Mouse (Mus musculus): ENCODE measurements around the gene 4930469K13Rik. TPM values are rescaled to one million over a fixed set of nuclear protein-coding genes. Genes with fewer than 3 reads are reported as not detected.

4930469K13Rik gene
- polyA plus RNA-seq, 1 experiment from 2014 or later: 4.3 TPM

GRCm38 (mm10) chr11:34040061-34040460 lies 58.3 kb downstream of the 4930469K13Rik start:
- no peaks in the 10 kb centered on the region for H3K9me3 ChIP-seq (ENCODE audit: control insufficient read depth, low read length)
- no peak overlapping the region for H3K9ac ChIP-seq (ENCODE audit: low read depth, low read length)
- H3K4me1 ChIP-seq (replicated peaks; ENCODE audit: control insufficient read depth, insufficient read depth, low read length): no peaks in the 10 kb centered on the region
- H3K36me3 ChIP-seq (ENCODE audit: control insufficient read depth, insufficient read depth, low read length): no peaks in the 10 kb centered on the region
- no peak overlapping the region for H3K27ac ChIP-seq (ENCODE audit: low read depth, low read length)
- H3K27me3 ChIP-seq (ENCODE audit: control insufficient read depth, insufficient read depth, low read length): no peaks in the 10 kb centered on the region
- no peak for ATAC-seq (ENCODE audit: low FRiP score)
- no peak overlapping the region for H3K4me2 ChIP-seq (replicated peaks; ENCODE audit: low read depth, low read length)
- no peak overlapping the region for H3K4me3 ChIP-seq (ENCODE audit: low read depth, low read length)
- WGBS: 87% methylated on average over 5 of the region's 5 CpGs
- no peak for DNase-seq (ENCODE audit: low spot score)

- no peak for DNase-seq (ENCODE audit: low spot score)
- no peaks in the 10 kb centered on the region for H3K27me3 ChIP-seq (ENCODE audit: control insufficient read depth, insufficient read depth, low read length)
- no peak overlapping the region for H3K9ac ChIP-seq (ENCODE audit: low read depth, low read length)
- no peaks in the 10 kb centered on the region for H3K9me3 ChIP-seq (ENCODE audit: control insufficient read depth, low read length)
- no peak for ATAC-seq (ENCODE audit: low FRiP score)
- H3K4me2 ChIP-seq (replicated peaks; ENCODE audit: low read depth, low read length): no peak overlapping the region
- H3K4me3 ChIP-seq (ENCODE audit: low read depth, low read length): no peak overlapping the region
- no peaks in the 10 kb centered on the region for H3K4me1 ChIP-seq (replicated peaks; ENCODE audit: control insufficient read depth, insufficient read depth, low read length)
- H3K36me3 ChIP-seq (ENCODE audit: control insufficient read depth, insufficient read depth, low read length): no peaks in the 10 kb centered on the region
- no peak overlapping the region for H3K27ac ChIP-seq (ENCODE audit: low read depth, low read length)
- WGBS: 80% methylated on average over 5 of the region's 5 CpGs
Observed at GRCm38 (mm10) chr11:34035909-34036658, 62.3 kb downstream of the 4930469K13Rik start.

GRCm38 (mm10) chr11:34034794-34035193 lies 63.6 kb downstream of the 4930469K13Rik start:
- ATAC-seq (ENCODE audit: low FRiP score): no peak
- 83% methylated on average over 2 of the region's 2 CpGs for WGBS
- Histone ChIP-seq H3K4me1 (replicated peaks; ENCODE audit: control insufficient read depth, insufficient read depth, low read length) (no peaks in the 10 kb centered on the region), H3K27ac (ENCODE audit: low read depth, low read length) (no peak overlapping the region), H3K36me3 (ENCODE audit: control insufficient read depth, insufficient read depth, low read length) (no peaks in the 10 kb centered on the region), H3K4me3 (ENCODE audit: low read depth, low read length) (no peak overlapping the region), H3K27me3 (ENCODE audit: control insufficient read depth, insufficient read depth, low read length) (no peaks in the 10 kb centered on the region), H3K4me2 (replicated peaks; ENCODE audit: low read depth, low read length) (no peak overlapping the region), H3K9me3 (ENCODE audit: control insufficient read depth, low read length) (no peaks in the 10 kb centered on the region), H3K9ac (ENCODE audit: low read depth, low read length) (no peak overlapping the region)
- no peak for DNase-seq (ENCODE audit: low spot score)

GRCm38 (mm10) chr11:34034008-34034505 lies 64.3 kb downstream of the 4930469K13Rik start:
- Histone ChIP-seq H3K4me2 (replicated peaks; ENCODE audit: low read depth, low read length) (no peak overlapping the region), H3K27me3 (ENCODE audit: control insufficient read depth, insufficient read depth, low read length) (no peaks in the 10 kb centered on the region), H3K9me3 (ENCODE audit: control insufficient read depth, low read length) (no peaks in the 10 kb centered on the region), H3K4me3 (ENCODE audit: low read depth, low read length) (no peak overlapping the region), H3K36me3 (ENCODE audit: control insufficient read depth, insufficient read depth, low read length) (no peaks in the 10 kb centered on the region), H3K27ac (ENCODE audit: low read depth, low read length) (no peak overlapping the region), H3K9ac (ENCODE audit: low read depth, low read length) (no peak overlapping the region), H3K4me1 (replicated peaks; ENCODE audit: control insufficient read depth, insufficient read depth, low read length) (no peaks in the 10 kb centered on the region)
- 91% methylated on average over 5 of the region's 5 CpGs for WGBS
- DNase-seq (ENCODE audit: low spot score) (no peak), ATAC-seq (ENCODE audit: low FRiP score) (no peak)

- no peak overlapping the region for H3K27ac ChIP-seq (ENCODE audit: low read depth, low read length)
- no peaks in the 10 kb centered on the region for H3K9me3 ChIP-seq (ENCODE audit: control insufficient read depth, low read length)
- WGBS: 67% methylated on average over 8 of the region's 8 CpGs
- H3K4me1 ChIP-seq (replicated peaks; ENCODE audit: control insufficient read depth, insufficient read depth, low read length): no peaks in the 10 kb centered on the region
- no peaks in the 10 kb centered on the region for H3K36me3 ChIP-seq (ENCODE audit: control insufficient read depth, insufficient read depth, low read length)
- no peak for ATAC-seq (ENCODE audit: low FRiP score)
- no peak overlapping the region for H3K4me2 ChIP-seq (replicated peaks; ENCODE audit: low read depth, low read length)
- no peaks in the 10 kb centered on the region for H3K27me3 ChIP-seq (ENCODE audit: control insufficient read depth, insufficient read depth, low read length)
- no peak for DNase-seq (ENCODE audit: low spot score)
- no peak overlapping the region for H3K9ac ChIP-seq (ENCODE audit: low read depth, low read length)
- no peak overlapping the region for H3K4me3 ChIP-seq (ENCODE audit: low read depth, low read length)
Observed at GRCm38 (mm10) chr11:34031015-34031805, 67.1 kb downstream of the 4930469K13Rik start.

- no peak overlapping the region for H3K4me3 ChIP-seq (ENCODE audit: low read depth, low read length)
- H3K4me2 ChIP-seq (replicated peaks; ENCODE audit: low read depth, low read length): no peak overlapping the region
- no peaks in the 10 kb centered on the region for H3K4me1 ChIP-seq (replicated peaks; ENCODE audit: control insufficient read depth, insufficient read depth, low read length)
- H3K9me3 ChIP-seq (ENCODE audit: control insufficient read depth, low read length): no peaks in the 10 kb centered on the region
- no peaks in the 10 kb centered on the region for H3K36me3 ChIP-seq (ENCODE audit: control insufficient read depth, insufficient read depth, low read length)
- no peak for ATAC-seq (ENCODE audit: low FRiP score)
- no peak overlapping the region for H3K9ac ChIP-seq (ENCODE audit: low read depth, low read length)
- DNase-seq (ENCODE audit: low spot score): no peak
- WGBS: 78% methylated on average over 5 of the region's 5 CpGs
- H3K27me3 ChIP-seq (ENCODE audit: control insufficient read depth, insufficient read depth, low read length): no peaks in the 10 kb centered on the region
- no peak overlapping the region for H3K27ac ChIP-seq (ENCODE audit: low read depth, low read length)
Observed at GRCm38 (mm10) chr11:34029658-34030057, 68.7 kb downstream of the 4930469K13Rik start.

- no peak for DNase-seq (ENCODE audit: low spot score)
- Histone ChIP-seq H3K36me3 (ENCODE audit: control insufficient read depth, insufficient read depth, low read length) (no peaks in the 10 kb centered on the region), H3K9me3 (ENCODE audit: control insufficient read depth, low read length) (no peaks in the 10 kb centered on the region), H3K9ac (ENCODE audit: low read depth, low read length) (no peak overlapping the region), H3K27ac (ENCODE audit: low read depth, low read length) (no peak overlapping the region), H3K4me3 (ENCODE audit: low read depth, low read length) (no peak overlapping the region), H3K4me1 (replicated peaks; ENCODE audit: control insufficient read depth, insufficient read depth, low read length) (no peaks in the 10 kb centered on the region), H3K4me2 (replicated peaks; ENCODE audit: low read depth, low read length) (no peak overlapping the region), H3K27me3 (ENCODE audit: control insufficient read depth, insufficient read depth, low read length) (no peaks in the 10 kb centered on the region)
- no peak for ATAC-seq (ENCODE audit: low FRiP score)
- 96% methylated on average over 1 of the region's 1 CpGs for WGBS
Observed at GRCm38 (mm10) chr11:34025091-34025490, 73.3 kb downstream of the 4930469K13Rik start.

GRCm38 (mm10) chr11:34012007-34012652 lies 86.2 kb downstream of the 4930469K13Rik start:
- Histone ChIP-seq H3K27ac (ENCODE audit: low read depth, low read length) (no peak overlapping the region), H3K27me3 (ENCODE audit: control insufficient read depth, insufficient read depth, low read length) (no peaks in the 10 kb centered on the region), H3K9me3 (ENCODE audit: control insufficient read depth, low read length) (no peaks in the 10 kb centered on the region), H3K4me2 (replicated peaks; ENCODE audit: low read depth, low read length) (no peak overlapping the region), H3K4me1 (replicated peaks; ENCODE audit: control insufficient read depth, insufficient read depth, low read length) (no peaks in the 10 kb centered on the region), H3K4me3 (ENCODE audit: low read depth, low read length) (no peak overlapping the region), H3K36me3 (ENCODE audit: control insufficient read depth, insufficient read depth, low read length) (no peaks in the 10 kb centered on the region), H3K9ac (ENCODE audit: low read depth, low read length) (no peak overlapping the region)
- ATAC-seq (ENCODE audit: low FRiP score): no peak
- no peak for DNase-seq (ENCODE audit: low spot score)
- 82% methylated on average over 6 of the region's 6 CpGs for WGBS
